Mouse (Mus musculus): ENCODE data around the gene D630003M21Rik. TPM values are rescaled to one million over a fixed set of nuclear protein-coding genes. Genes with fewer than 3 reads are reported as not detected.

The D630003M21Rik gene
- total RNA-seq, 1 experiment: 0.89 TPM

DNA sequence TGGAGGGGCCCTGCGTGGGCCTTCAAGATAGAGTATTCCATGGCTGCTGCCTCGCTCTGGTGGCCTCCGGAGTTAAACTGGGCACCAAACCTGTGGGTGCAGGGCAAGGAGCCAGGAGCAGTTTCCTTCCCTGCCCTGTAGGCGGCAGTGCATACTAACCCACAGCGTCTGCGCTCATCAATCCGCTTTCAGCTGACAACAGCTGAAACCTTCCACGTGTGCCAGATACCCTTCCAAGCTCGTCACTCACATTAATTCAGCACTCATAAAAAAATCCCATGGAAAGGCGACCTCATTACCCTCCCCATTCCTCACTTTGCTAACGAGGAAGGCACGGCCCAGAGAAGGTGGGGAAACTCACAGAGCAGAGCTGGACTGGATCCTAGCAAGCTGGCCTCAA lies 21.2 kb downstream of the D630003M21Rik start:
- H3K9ac ChIP-seq (ENCODE audit: insufficient read depth, low read depth, low read length, poor library complexity, severe bottlenecking): 0 out of 2 replicates have a peak overlapping the region, but pooled peaks have one; percentile 31
- no peaks in the 10 kb centered on the region for H3K36me3 ChIP-seq (ENCODE audit: control insufficient read depth, insufficient read depth, low read length, poor library complexity, severe bottlenecking)
- H3K4me1 ChIP-seq (ENCODE audit: control insufficient read depth in 2 of 2, insufficient read depth in 2 of 2, low read length in 2 of 2, poor library complexity in 1 of 2): peaks cover 0 to 4% of the 10 kb centered on the region in 2 experiments; a peak in 1 of 4 replicates
- in situ Hi-C loops (cut with MboI; ENCODE audit: low sequenced_read_pairs in 2 of 2, unreplicated experiment in 2 of 2): loop anchor here in 1 of 2 experiments (10.0 kb wide), 2 partner anchors 137 to 603 kb away; no protein-coding TSS in a partner anchor
- no peak overlapping the region for H3K27ac ChIP-seq (ENCODE audit: insufficient read depth, low read depth, low read length, poor library complexity, severe bottlenecking)
- no peaks in the 10 kb centered on the region for H3K9me3 ChIP-seq (ENCODE audit: control insufficient read depth, insufficient read depth, low read depth, low read length)
- no peak for TF ChIP-seq CHD2 (IDR thresholded peaks at IDR 0.05; ENCODE audit: low read depth, low read length)
- TF ChIP-seq ZC3H11A (IDR thresholded peaks at IDR 0.05; ENCODE audit: borderline replicate concordance, low read depth, low read length): no peak
- TF ChIP-seq MAFK (IDR thresholded peaks at IDR 0.05; ENCODE audit: insufficient read depth, low read depth, low read length): 0 out of 2 replicates have a peak, but pooled peaks have one; percentile 19
- DNase-seq (ENCODE audit: low read depth, low spot score): peak; percentile 52
- H3K4me3 ChIP-seq (ENCODE audit: insufficient read depth in 1 of 2, low read depth in 1 of 2, low read length in 2 of 2, poor library complexity in 1 of 2, severe bottlenecking in 1 of 2): peak overlapping the region; percentile 24 to 43; a peak in 3 of 4 replicates

DNA sequence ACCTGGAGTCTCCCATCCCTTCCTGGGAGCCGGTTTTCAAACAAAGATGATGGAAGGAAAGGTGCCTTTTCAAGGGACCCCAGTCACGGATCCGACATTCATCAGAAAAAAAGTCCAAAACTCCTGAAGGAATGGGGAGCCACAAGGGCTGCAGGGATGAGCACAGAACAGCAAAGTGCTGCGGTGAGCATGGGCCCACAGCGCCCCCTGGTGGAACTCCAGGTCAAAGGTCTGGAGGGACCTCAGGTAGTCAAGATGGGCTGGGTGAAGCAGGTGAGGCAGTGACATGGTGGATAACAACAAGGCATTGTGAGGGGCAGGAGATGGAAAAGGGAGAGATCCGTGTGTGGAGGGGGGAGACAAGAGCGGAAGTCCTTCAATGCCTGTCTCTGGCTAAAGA lies 24.9 kb downstream of the D630003M21Rik start:
- TF ChIP-seq ZNF384 (IDR thresholded peaks at IDR 0.05; ENCODE audit: low read depth, low read length) (no peak), ZC3H11A (IDR thresholded peaks at IDR 0.05; ENCODE audit: borderline replicate concordance, low read depth, low read length) (peak; percentile 82)
- DNase-seq (ENCODE audit: low read depth, low spot score): peak; percentile 56
- H3K27ac ChIP-seq (ENCODE audit: insufficient read depth, low read depth, low read length, poor library complexity, severe bottlenecking): no peak overlapping the region
- H3K9ac ChIP-seq (ENCODE audit: insufficient read depth, low read depth, low read length, poor library complexity, severe bottlenecking): no peak overlapping the region
- no peaks in the 10 kb centered on the region for H3K36me3 ChIP-seq (ENCODE audit: control insufficient read depth, insufficient read depth, low read length, poor library complexity, severe bottlenecking)
- H3K4me3 ChIP-seq (ENCODE audit: insufficient read depth in 1 of 2, low read depth in 1 of 2, low read length in 2 of 2, poor library complexity in 1 of 2, severe bottlenecking in 1 of 2): no peak overlapping the region
- no peaks in the 10 kb centered on the region for H3K9me3 ChIP-seq (ENCODE audit: control insufficient read depth, insufficient read depth, low read depth, low read length)
- H3K4me1 ChIP-seq (ENCODE audit: control insufficient read depth in 2 of 2, insufficient read depth in 2 of 2, low read length in 2 of 2, poor library complexity in 1 of 2): peaks cover 0 to 4% of the 10 kb centered on the region in 2 experiments; a peak in 1 of 4 replicates
- in situ Hi-C loops (cut with MboI; ENCODE audit: low sequenced_read_pairs in 2 of 2, unreplicated experiment in 2 of 2): loop anchor here in 1 of 2 experiments (10.0 kb wide), 2 partner anchors 141 to 599 kb away; no protein-coding TSS in a partner anchor

DNA sequence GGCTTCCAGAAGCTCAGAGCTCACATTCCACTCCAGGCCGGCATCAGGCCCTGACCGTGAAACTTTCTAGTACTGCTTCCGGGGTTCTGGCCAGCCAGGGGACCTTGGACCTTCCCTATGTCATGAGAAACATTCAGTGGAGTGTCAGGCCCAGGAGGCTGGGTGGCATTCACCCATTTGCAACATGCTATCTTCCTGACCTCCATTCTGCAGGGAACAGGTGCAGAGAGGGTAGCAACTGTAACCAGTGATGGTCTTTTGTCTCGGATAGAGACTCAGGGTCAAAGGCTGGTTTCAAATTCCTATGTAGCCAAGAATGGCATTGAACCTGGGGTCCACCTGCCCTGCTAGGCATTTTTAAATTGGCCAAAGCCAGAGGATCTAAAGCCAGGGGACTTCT lies 25.3 kb downstream of the D630003M21Rik start:
- no peaks in the 10 kb centered on the region for H3K9me3 ChIP-seq (ENCODE audit: control insufficient read depth, insufficient read depth, low read depth, low read length)
- H3K36me3 ChIP-seq (ENCODE audit: control insufficient read depth, insufficient read depth, low read length, poor library complexity, severe bottlenecking): no peaks in the 10 kb centered on the region
- in situ Hi-C loops (cut with MboI; ENCODE audit: low sequenced_read_pairs in 2 of 2, unreplicated experiment in 2 of 2): loop anchor here in 1 of 2 experiments (10.0 kb wide), 2 partner anchors 141 to 599 kb away; no protein-coding TSS in a partner anchor
- no peak overlapping the region for H3K4me3 ChIP-seq (ENCODE audit: insufficient read depth in 1 of 2, low read depth in 1 of 2, low read length in 2 of 2, poor library complexity in 1 of 2, severe bottlenecking in 1 of 2)
- DNase-seq (ENCODE audit: low read depth, low spot score): no peak
- no peak for TF ChIP-seq HCFC1 (IDR thresholded peaks at IDR 0.05; ENCODE audit: borderline replicate concordance, insufficient read depth, low read length)
- TF ChIP-seq ZNF384 (IDR thresholded peaks at IDR 0.05; ENCODE audit: low read depth, low read length): no peak
- no peak for TF ChIP-seq MAFK (IDR thresholded peaks at IDR 0.05; ENCODE audit: insufficient read depth, low read depth, low read length)
- no peak for TF ChIP-seq CHD2 (IDR thresholded peaks at IDR 0.05; ENCODE audit: low read depth, low read length)
- no peak for TF ChIP-seq ZC3H11A (IDR thresholded peaks at IDR 0.05; ENCODE audit: borderline replicate concordance, low read depth, low read length)
- H3K9ac ChIP-seq (ENCODE audit: insufficient read depth, low read depth, low read length, poor library complexity, severe bottlenecking): no peak overlapping the region
- no peak overlapping the region for H3K27ac ChIP-seq (ENCODE audit: insufficient read depth, low read depth, low read length, poor library complexity, severe bottlenecking)
- peaks cover 0 to 4% of the 10 kb centered on the region in 2 experiments; a peak in 1 of 4 replicates for H3K4me1 ChIP-seq (ENCODE audit: control insufficient read depth in 2 of 2, insufficient read depth in 2 of 2, low read length in 2 of 2, poor library complexity in 1 of 2)

DNA sequence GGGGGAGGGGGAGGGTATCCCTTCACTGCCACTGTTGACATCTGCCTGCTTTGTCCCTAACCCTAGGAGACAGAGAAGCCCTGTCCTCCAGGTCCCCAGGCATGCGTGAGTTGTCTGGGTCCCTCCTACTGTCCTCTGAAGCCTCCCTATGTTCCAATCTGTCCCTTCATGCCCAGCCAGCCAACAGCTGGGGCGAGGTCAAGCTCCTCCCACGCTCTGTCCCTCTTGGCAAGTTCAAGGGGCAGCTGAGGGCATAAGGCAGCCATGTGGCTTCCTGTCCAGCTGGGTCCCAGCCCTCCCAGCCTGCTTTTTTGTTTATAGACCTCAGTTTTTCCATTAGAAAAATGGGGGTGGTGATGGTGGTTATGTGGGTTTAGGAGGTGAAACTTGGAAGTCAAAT lies 29.7 kb downstream of the D630003M21Rik start:
- Histone ChIP-seq H3K9me3 (ENCODE audit: control insufficient read depth, insufficient read depth, low read depth, low read length) (no peaks in the 10 kb centered on the region), H3K36me3 (ENCODE audit: control insufficient read depth, insufficient read depth, low read length, poor library complexity, severe bottlenecking) (no peaks in the 10 kb centered on the region), H3K4me3 (ENCODE audit: insufficient read depth in 1 of 2, low read depth in 1 of 2, low read length in 2 of 2, poor library complexity in 1 of 2, severe bottlenecking in 1 of 2) (no peak overlapping the region), H3K27ac (ENCODE audit: insufficient read depth, low read depth, low read length, poor library complexity, severe bottlenecking) (no peak overlapping the region), H3K9ac (ENCODE audit: insufficient read depth, low read depth, low read length, poor library complexity, severe bottlenecking) (no peak overlapping the region), H3K4me1 (ENCODE audit: control insufficient read depth in 2 of 2, insufficient read depth in 2 of 2, low read length in 2 of 2, poor library complexity in 1 of 2) (no peaks in the 10 kb centered on the region)
- no peak for DNase-seq (ENCODE audit: low read depth, low spot score)
- in situ Hi-C loops (cut with MboI; ENCODE audit: low sequenced_read_pairs in 2 of 2, unreplicated experiment in 2 of 2): no loop called here
- TF ChIP-seq ZC3H11A (IDR thresholded peaks at IDR 0.05; ENCODE audit: borderline replicate concordance, low read depth, low read length): no peak
- TF ChIP-seq MAFK (IDR thresholded peaks at IDR 0.05; ENCODE audit: insufficient read depth, low read depth, low read length): no peak
- TF ChIP-seq ZNF384 (IDR thresholded peaks at IDR 0.05; ENCODE audit: low read depth, low read length): no peak
- TF ChIP-seq HCFC1 (IDR thresholded peaks at IDR 0.05; ENCODE audit: borderline replicate concordance, insufficient read depth, low read length): no peak
- no peak for TF ChIP-seq CHD2 (IDR thresholded peaks at IDR 0.05; ENCODE audit: low read depth, low read length)

DNA sequence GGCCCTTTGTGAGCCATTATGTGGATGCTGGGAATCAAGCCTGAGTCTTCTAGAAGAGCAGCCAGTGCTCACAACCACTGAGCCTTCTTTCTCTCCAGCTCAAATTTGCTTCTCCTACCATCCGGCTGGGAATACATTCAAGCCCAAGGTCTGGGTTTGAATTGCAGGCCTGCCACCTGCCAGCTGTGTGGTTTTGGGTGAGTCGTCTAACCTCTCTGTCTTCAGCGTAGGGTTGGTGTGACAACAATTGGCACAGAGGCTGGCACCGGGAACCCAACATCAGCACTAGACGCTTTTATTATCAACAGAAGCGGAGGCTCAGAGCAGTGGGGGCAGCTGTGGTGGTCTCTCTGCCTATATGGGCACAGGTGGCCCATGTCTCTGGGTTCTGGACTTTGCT lies 30.2 kb downstream of the D630003M21Rik start:
- H3K36me3 ChIP-seq (ENCODE audit: control insufficient read depth, insufficient read depth, low read length, poor library complexity, severe bottlenecking): no peaks in the 10 kb centered on the region
- no peak overlapping the region for H3K27ac ChIP-seq (ENCODE audit: insufficient read depth, low read depth, low read length, poor library complexity, severe bottlenecking)
- H3K9ac ChIP-seq (ENCODE audit: insufficient read depth, low read depth, low read length, poor library complexity, severe bottlenecking): no peak overlapping the region
- H3K4me3 ChIP-seq (ENCODE audit: insufficient read depth in 1 of 2, low read depth in 1 of 2, low read length in 2 of 2, poor library complexity in 1 of 2, severe bottlenecking in 1 of 2): no peak overlapping the region
- in situ Hi-C loops (cut with MboI; ENCODE audit: low sequenced_read_pairs in 2 of 2, unreplicated experiment in 2 of 2): no loop called here
- no peaks in the 10 kb centered on the region for H3K4me1 ChIP-seq (ENCODE audit: control insufficient read depth in 2 of 2, insufficient read depth in 2 of 2, low read length in 2 of 2, poor library complexity in 1 of 2)
- no peak for DNase-seq (ENCODE audit: low read depth, low spot score)
- no peaks in the 10 kb centered on the region for H3K9me3 ChIP-seq (ENCODE audit: control insufficient read depth, insufficient read depth, low read depth, low read length)
- TF ChIP-seq CHD2 (IDR thresholded peaks at IDR 0.05; ENCODE audit: low read depth, low read length) (no peak), HCFC1 (IDR thresholded peaks at IDR 0.05; ENCODE audit: borderline replicate concordance, insufficient read depth, low read length) (no peak)
